In genomic region chr15:59169237-59169797, GRCm38 (mm10) we compare ENCODE assay signal across 30 mouse cellular contexts.
DNase-seq lines count a peak whose midpoint lies in the region; ATAC-seq and TF ChIP-seq lines count a peak whose summit lies in the region.
"Had no signal": no experiment of that assay in that cellular context is flagged by ENCODE, and none has a peak within 500 bp of the region (broad histone marks: within the 10 kb centered on the region; RNA-seq: fewer than 3 reads in every experiment).

No protein-coding gene starts in this region.

- H3K9me3 ChIP-seq in kidney, postnatal 0 days (replicated peaks; ENCODE audit: low read length), result no peaks in the 10 kb centered on the region; the same call in 1 of the 2 replicates
- peaks cover 16% of the 10 kb centered on the region for H3K9me3 ChIP-seq in megakaryocyte, embryonic 14.5 days
- H3K9me3 ChIP-seq in forebrain, embryonic 14.5 days (replicated peaks; ENCODE audit: control insufficient read depth, low read length), result no peaks in the 10 kb centered on the region
- H3K9me3 ChIP-seq: hindbrain, embryonic 13.5 days; neural tube, embryonic 12.5 days had no signal

- no peak for TF ChIP-seq CTCF in kidney, postnatal 0 days (IDR thresholded peaks at IDR 0.05; ENCODE audit: low read depth)

- WGBS in kidney, postnatal 0 days, result 86% methylated on average over 12 of the region's 12 CpGs
- WGBS in forebrain, embryonic 14.5 days, result 93% methylated on average over 12 of the region's 12 CpGs

- H3K27me3 ChIP-seq in kidney, postnatal 0 days (ENCODE audit: insufficient read depth, low read length), result no peaks in the 10 kb centered on the region
- peaks cover 15% of the 10 kb centered on the region for H3K27me3 ChIP-seq in megakaryocyte, embryonic 14.5 days (replicated peaks)
- no peaks in the 10 kb centered on the region for H3K27me3 ChIP-seq in forebrain, embryonic 14.5 days (replicated peaks; ENCODE audit: control insufficient read depth, insufficient read depth, low read length)
- H3K27me3 ChIP-seq: forebrain, embryonic 13.5 days; hindbrain, embryonic 13.5 days; limb, embryonic 13.5 days; neural tube, embryonic 12.5 days; Patski had no signal

- 0 out of 2 replicates have a peak overlapping the region, but pooled peaks have one; percentile 13 for H3K27ac ChIP-seq in kidney, postnatal 0 days
- no peak overlapping the region for H3K27ac ChIP-seq in forebrain, embryonic 14.5 days (ENCODE audit: low read depth, low read length)
- H3K27ac ChIP-seq: forebrain, embryonic 13.5 days; gastrocnemius, adult 2 months; heart, adult 2 months; hindbrain, embryonic 13.5 days; limb, embryonic 13.5 days; neural tube, embryonic 12.5 days; stomach, postnatal 0 days had no signal

- H3K36me3 ChIP-seq in kidney, postnatal 0 days (ENCODE audit: insufficient read depth, low read length), result no peaks in the 10 kb centered on the region
- no peaks in the 10 kb centered on the region for H3K36me3 ChIP-seq in megakaryocyte, embryonic 14.5 days (replicated peaks; ENCODE audit: low read length)
- no peaks in the 10 kb centered on the region for H3K36me3 ChIP-seq in forebrain, embryonic 14.5 days (ENCODE audit: control insufficient read depth, insufficient read depth, low read length)
- H3K36me3 ChIP-seq: hindbrain, embryonic 13.5 days; limb, embryonic 13.5 days; neural tube, embryonic 12.5 days had no signal

- ATAC-seq in kidney, postnatal 0 days (replicated peaks; ENCODE audit: low FRiP score, low read depth), result no peak
- ATAC-seq in megakaryocyte, adult 5-6 weeks (ENCODE audit: poor library complexity, severe bottlenecking), result no peak
- ATAC-seq in forebrain, embryonic 14.5 days, result no peak
- ATAC-seq: forebrain, embryonic 13.5 days; intestine, embryonic 16.5 days; midbrain, embryonic 16.5 days had no signal

- no peak overlapping the region for H3K9ac ChIP-seq in kidney, postnatal 0 days (ENCODE audit: low read depth, low read length)
- no peak overlapping the region for H3K9ac ChIP-seq in forebrain, embryonic 14.5 days (ENCODE audit: low read length)
- H3K9ac ChIP-seq: forebrain, embryonic 13.5 days; hindbrain, embryonic 13.5 days; limb, embryonic 13.5 days; neural tube, embryonic 12.5 days had no signal

- H3K4me3 ChIP-seq in kidney, postnatal 0 days (replicated peaks; ENCODE audit: low read depth, low read length), result no peak overlapping the region
- peak overlapping the region; percentile 33 for H3K4me3 ChIP-seq in megakaryocyte, embryonic 14.5 days (replicated peaks)
- H3K4me3 ChIP-seq in forebrain, embryonic 14.5 days (ENCODE audit: low read depth, low read length), result no peak overlapping the region
- H3K4me3 ChIP-seq: forebrain, embryonic 13.5 days; gastrocnemius, adult 2 months; heart, adult 2 months; hindbrain, embryonic 13.5 days; limb, embryonic 13.5 days; neural tube, embryonic 12.5 days had no signal

- H3K4me1 ChIP-seq in kidney, postnatal 0 days (replicated peaks; ENCODE audit: insufficient read depth, low read length), result no peaks in the 10 kb centered on the region
- peaks cover 33% of the 10 kb centered on the region for H3K4me1 ChIP-seq in megakaryocyte, embryonic 14.5 days
- H3K4me1 ChIP-seq in forebrain, embryonic 14.5 days (ENCODE audit: control insufficient read depth, insufficient read depth, low read length), result peaks cover 6% of the 10 kb centered on the region
- H3K4me1 ChIP-seq: limb, embryonic 13.5 days had no signal

- no peak overlapping the region for H3K4me2 ChIP-seq in kidney, postnatal 0 days (ENCODE audit: low read length)
- H3K4me2 ChIP-seq in forebrain, embryonic 14.5 days (ENCODE audit: low read length), result no peak overlapping the region
- H3K4me2 ChIP-seq: forebrain, embryonic 13.5 days; hindbrain, embryonic 13.5 days; limb, embryonic 13.5 days; liver, embryonic 11.5 days; midbrain, embryonic 11.5 days; neural tube, embryonic 12.5 days had no signal

- peak; percentile 84 for DNase-seq in heart, adult 11 months
- no peak for DNase-seq in heart, postnatal 4 days
- DNase-seq in kidney, postnatal 0 days (ENCODE audit: low spot score), result no peak
- no peak for DNase-seq in kidney, postnatal 14 days
- peak; percentile 39 for DNase-seq in brain, adult 2 months (ENCODE audit: low read depth, low spot score)
- DNase-seq in forebrain, embryonic 14.5 days (ENCODE audit: low spot score), result no peak
- DNase-seq: adrenal gland, postnatal 14 days; cerebellum, adult 18-20 months; cerebellum, postnatal 10 days; gastrocnemius, adult 2 months; gastrocnemius, postnatal 36 days; heart, adult 2 months; heart, postnatal 14 days; layer of hippocampus, postnatal 36 days; right cerebral cortex, adult 18-20 months; spleen, adult 18-20 months; thymus, adult 18-20 months; thymus, postnatal 25 days had no signal

Comparison
In these comparisons a context has a peak if more than half of its experiments do, and no peak if none do; other contexts are left out.
1. DNase-seq: peak in heart, adult 11 months (single experiment) and brain, adult 2 months (single experiment); none in heart, postnatal 4 days (single experiment), kidney, postnatal 0 days (single experiment), kidney, postnatal 14 days (single experiment) and forebrain, embryonic 14.5 days (single experiment).